ENCODE assay signal across 19 mouse cellular contexts in the genomic region with DNA sequence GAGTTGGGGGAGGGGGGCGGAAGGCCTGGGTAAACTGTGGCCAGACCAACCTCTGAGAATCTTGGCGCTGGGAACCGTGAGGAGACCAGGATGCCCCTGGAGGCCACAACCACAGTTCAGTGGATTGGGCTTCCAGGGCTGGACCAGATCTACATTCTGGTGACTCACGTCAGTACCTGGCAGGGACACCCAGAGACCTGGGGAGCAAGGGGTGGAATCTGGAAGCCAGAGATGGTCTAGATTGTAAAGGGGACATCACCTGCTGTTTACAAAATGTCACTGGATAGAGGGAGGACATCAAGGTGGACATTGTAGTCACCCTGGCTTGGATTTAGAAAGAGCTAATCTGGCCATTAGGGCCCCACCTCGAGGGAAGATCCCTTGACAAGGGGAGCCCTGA.
"Had no signal": no experiment of that assay in that cellular context is flagged by ENCODE, and none has a peak within 500 bp of the region (broad histone marks: within the 10 kb centered on the region; RNA-seq: fewer than 3 reads in every experiment).

No protein-coding gene starts in this region.

- DNase-seq: layer of hippocampus, adult 9-11 months; liver; lung, adult 18-20 months; lung, postnatal 10 days; lung, postnatal 36 days; thymus, adult 18-20 months; thymus, postnatal 4 days had no signal

- H3K36me3 ChIP-seq: limb, embryonic 10.5 days; liver, embryonic 12.5 days; liver, embryonic 15.5 days; lung, embryonic 15.5 days; neural tube, embryonic 13.5 days had no signal

- H3K9me3 ChIP-seq: limb, embryonic 10.5 days; limb, embryonic 13.5 days; liver, embryonic 12.5 days; liver, embryonic 15.5 days; lung, embryonic 15.5 days; midbrain, embryonic 10.5 days; midbrain, embryonic 13.5 days; neural tube, embryonic 13.5 days had no signal

- ATAC-seq: liver, embryonic 12.5 days; midbrain, embryonic 13.5 days; midbrain, embryonic 16.5 days had no signal

- H3K27me3 ChIP-seq: lung, embryonic 15.5 days; midbrain, embryonic 13.5 days; neural tube, embryonic 13.5 days had no signal

- H3K4me3 ChIP-seq: layer of hippocampus, adult 2 months; limb, embryonic 10.5 days; limb, embryonic 13.5 days; liver, embryonic 12.5 days; liver, embryonic 15.5 days; lung, embryonic 15.5 days; megakaryocyte, embryonic 14.5 days; midbrain, embryonic 10.5 days; midbrain, embryonic 13.5 days; myocyte; neural tube, embryonic 13.5 days had no signal
